In genomic region chr16:4541033-4541432, GRCm38 (mm10) we compare ENCODE assay signal across 1 mouse cellular context.
TF ChIP-seq lines count a peak whose summit lies in the region.

No protein-coding gene starts in this region.

TF ChIP-seq in MEL, 35 proteins besides CTCF, POLR2A, EP300 and RAD21 (continued from another document):
- TF ChIP-seq MYB (IDR thresholded peaks at IDR 0.05; ENCODE audit: low read depth, low read length) = no peak
- TF ChIP-seq JUND (IDR thresholded peaks at IDR 0.05; ENCODE audit: low read depth, low read length) = no peak
- TF ChIP-seq CHD2 (IDR thresholded peaks at IDR 0.05; ENCODE audit: low read length) = no peak
- no peak for TF ChIP-seq MYC (IDR thresholded peaks at IDR 0.05; ENCODE audit: low read depth, low read length)
TF ChIP-seq in MEL: peak in this region for 0.
